In the genomic region with DNA sequence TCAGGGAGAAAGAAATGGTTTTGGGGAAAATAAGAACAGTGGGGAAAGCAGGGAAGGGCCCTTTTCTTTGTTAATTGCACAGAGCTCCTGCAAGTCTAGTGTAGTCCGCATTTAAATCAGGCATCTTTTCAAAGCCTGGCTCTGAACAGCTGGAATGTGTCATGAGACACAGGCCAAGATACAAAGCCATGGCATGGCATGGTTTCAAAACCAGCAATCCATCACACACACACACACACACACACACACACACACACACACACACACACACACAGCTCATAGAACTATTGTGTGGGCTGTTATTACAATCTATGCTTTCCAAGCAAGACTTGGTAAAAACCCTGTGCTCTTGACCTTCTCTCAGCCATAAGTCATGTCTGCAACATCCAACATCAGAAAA, we compare ENCODE assay signal across 22 mouse cellular contexts.
DNase-seq lines count a peak whose midpoint lies in the region; ATAC-seq and TF ChIP-seq lines count a peak whose summit lies in the region.
"Had no signal": no experiment of that assay in that cellular context is flagged by ENCODE, and none has a peak within 500 bp of the region (broad histone marks: within the 10 kb centered on the region; RNA-seq: fewer than 3 reads in every experiment).

No protein-coding gene starts in this region.

- H3K9ac ChIP-seq in forebrain, embryonic 11.5 days (ENCODE audit: low read length), result no peak overlapping the region
- H3K9ac ChIP-seq in lung, embryonic 15.5 days, result no peak overlapping the region
- H3K9ac ChIP-seq in forebrain, postnatal 0 days, result no peak overlapping the region
- H3K9ac ChIP-seq: heart, embryonic 15.5 days; hindbrain, embryonic 12.5 days; limb, embryonic 12.5 days; liver, embryonic 14.5 days; neural tube, embryonic 12.5 days had no signal

- ATAC-seq in forebrain, embryonic 11.5 days (replicated peaks; ENCODE audit: low FRiP score), result peak; percentile 67
- ATAC-seq in lung, embryonic 15.5 days (ENCODE audit: borderline replicate concordance, extremely low read depth, low FRiP score, low TSS enrichment), result peak; percentile 65; the same call in 1 of the 2 replicates
- ATAC-seq in forebrain, postnatal 0 days, result peak; percentile 51; the same call in 1 of the 2 replicates
- ATAC-seq in megakaryocyte-erythroid progenitor cell, adult 5-6 weeks (replicated peaks; ENCODE audit: low FRiP score, low TSS enrichment, poor library complexity, severe bottlenecking), result no peak

- no peaks in the 10 kb centered on the region for H3K27me3 ChIP-seq in forebrain, embryonic 11.5 days (ENCODE audit: control insufficient read depth, insufficient read depth, low read length)
- H3K27me3 ChIP-seq in forebrain, embryonic 10.5 days (ENCODE audit: poor library complexity, severe bottlenecking), result no peaks in the 10 kb centered on the region
- no peaks in the 10 kb centered on the region for H3K27me3 ChIP-seq in lung, embryonic 15.5 days
- no peaks in the 10 kb centered on the region for H3K27me3 ChIP-seq in forebrain, postnatal 0 days (ENCODE audit: insufficient read depth, low read length)
- H3K27me3 ChIP-seq: CH12.LX; heart, embryonic 15.5 days; hindbrain, embryonic 12.5 days; limb, embryonic 12.5 days; neural tube, embryonic 12.5 days had no signal

- H3K36me3 ChIP-seq in forebrain, embryonic 11.5 days (ENCODE audit: control insufficient read depth, insufficient read depth, low read length), result no peaks in the 10 kb centered on the region
- H3K36me3 ChIP-seq in forebrain, embryonic 10.5 days (replicated peaks), result no peaks in the 10 kb centered on the region
- H3K36me3 ChIP-seq in lung, embryonic 15.5 days, result no peaks in the 10 kb centered on the region
- no peaks in the 10 kb centered on the region for H3K36me3 ChIP-seq in forebrain, postnatal 0 days (ENCODE audit: insufficient read depth)
- H3K36me3 ChIP-seq: heart, embryonic 15.5 days; hindbrain, embryonic 12.5 days; limb, embryonic 12.5 days; neural tube, embryonic 12.5 days had no signal

- H3K9me3 ChIP-seq in forebrain, embryonic 11.5 days (ENCODE audit: control insufficient read depth, low read length), result no peaks in the 10 kb centered on the region
- no peaks in the 10 kb centered on the region for H3K9me3 ChIP-seq in forebrain, embryonic 10.5 days
- no peaks in the 10 kb centered on the region for H3K9me3 ChIP-seq in lung, embryonic 15.5 days
- H3K9me3 ChIP-seq in forebrain, postnatal 0 days (ENCODE audit: low read length), result no peaks in the 10 kb centered on the region
- H3K9me3 ChIP-seq: heart, embryonic 15.5 days; hindbrain, embryonic 12.5 days; limb, embryonic 12.5 days; neural tube, embryonic 12.5 days had no signal

- H3K4me1 ChIP-seq in forebrain, embryonic 11.5 days (replicated peaks; ENCODE audit: control insufficient read depth, insufficient read depth, low read length), result no peaks in the 10 kb centered on the region
- H3K4me1 ChIP-seq in forebrain, embryonic 10.5 days, result peaks cover 6% of the 10 kb centered on the region; the same call in 1 of the 2 replicates
- H3K4me1 ChIP-seq in lung, embryonic 15.5 days, result peaks cover 3% of the 10 kb centered on the region; the same call in 1 of the 2 replicates
- no peaks in the 10 kb centered on the region for H3K4me1 ChIP-seq in forebrain, postnatal 0 days (ENCODE audit: insufficient read depth)
- H3K4me1 ChIP-seq: heart, embryonic 15.5 days; hindbrain, embryonic 12.5 days; limb, embryonic 12.5 days; neural tube, embryonic 12.5 days had no signal

- H3K4me3 ChIP-seq in forebrain, embryonic 11.5 days (ENCODE audit: low read depth, low read length), result no peak overlapping the region
- H3K4me3 ChIP-seq in forebrain, embryonic 10.5 days, result no peak overlapping the region
- H3K4me3 ChIP-seq in lung, embryonic 15.5 days, result no peak overlapping the region
- H3K4me3 ChIP-seq in forebrain, postnatal 0 days (ENCODE audit: low read depth, low read length), result no peak overlapping the region
- H3K4me3 ChIP-seq: heart, adult 2 months; heart, embryonic 15.5 days; hindbrain, embryonic 12.5 days; limb, embryonic 12.5 days; neural tube, embryonic 12.5 days had no signal

- 54% methylated on average over 1 of the region's 1 CpGs for whole genome bisulfite sequencing in forebrain, embryonic 11.5 days
- 83% methylated on average over 1 of the region's 1 CpGs for WGBS in forebrain, embryonic 10.5 days
- WGBS in lung, embryonic 15.5 days, result 38% methylated on average over 1 of the region's 1 CpGs
- 11% methylated on average over 1 of the region's 1 CpGs for WGBS in forebrain, postnatal 0 days

- no peak overlapping the region for H3K27ac ChIP-seq in forebrain, embryonic 11.5 days (ENCODE audit: low read depth, low read length)
- no peak overlapping the region for H3K27ac ChIP-seq in forebrain, embryonic 10.5 days
- no peak overlapping the region for H3K27ac ChIP-seq in lung, embryonic 15.5 days
- no peak overlapping the region for H3K27ac ChIP-seq in forebrain, postnatal 0 days (ENCODE audit: low read depth, low read length)
- H3K27ac ChIP-seq: heart, adult 2 months; heart, embryonic 15.5 days; hindbrain, embryonic 12.5 days; limb, embryonic 12.5 days; liver, embryonic 14.5 days; neural tube, embryonic 12.5 days; stomach, postnatal 0 days had no signal

- DNase-seq in forebrain, embryonic 11.5 days (ENCODE audit: low spot score), result no peak
- DNase-seq in forebrain, embryonic 10.5 days (ENCODE audit: extremely low spot score, low spot score), result no peak
- no peak for DNase-seq in lung, postnatal 36 days
- DNase-seq in adrenal gland, postnatal 10 days, result peak; percentile 71
- DNase-seq in forebrain, postnatal 0 days, result no peak
- no peak for DNase-seq in retina, embryonic 14.5 days (ENCODE audit: low spot score)
- DNase-seq: cerebellum, postnatal 14 days; gastrocnemius, postnatal 14 days; heart, adult 2 months; kidney, postnatal 25 days; layer of hippocampus, adult 9-11 months; right cerebral cortex, postnatal 14 days; thymus, postnatal 25 days had no signal

- no peak overlapping the region for H3K4me2 ChIP-seq in forebrain, embryonic 11.5 days (ENCODE audit: low read depth, low read length, severe bottlenecking)
- H3K4me2 ChIP-seq in lung, embryonic 15.5 days, result no peak overlapping the region
- no peak overlapping the region for H3K4me2 ChIP-seq in forebrain, postnatal 0 days (ENCODE audit: low read depth)
- H3K4me2 ChIP-seq: heart, embryonic 15.5 days; hindbrain, embryonic 12.5 days; limb, embryonic 12.5 days; neural tube, embryonic 12.5 days had no signal

- no peak for TF ChIP-seq CTCF in forebrain, postnatal 0 days (IDR thresholded peaks at IDR 0.05; ENCODE audit: low read depth)
